Mouse (Mus musculus): ENCODE measurements at regions not wholly inside any gene's neighbourhood (a gene's known extent, or its start where the extent isn't known, plus 50 kb on each side); places are given as distances from the start of the nearest gene placed in this dataset.

DNA sequence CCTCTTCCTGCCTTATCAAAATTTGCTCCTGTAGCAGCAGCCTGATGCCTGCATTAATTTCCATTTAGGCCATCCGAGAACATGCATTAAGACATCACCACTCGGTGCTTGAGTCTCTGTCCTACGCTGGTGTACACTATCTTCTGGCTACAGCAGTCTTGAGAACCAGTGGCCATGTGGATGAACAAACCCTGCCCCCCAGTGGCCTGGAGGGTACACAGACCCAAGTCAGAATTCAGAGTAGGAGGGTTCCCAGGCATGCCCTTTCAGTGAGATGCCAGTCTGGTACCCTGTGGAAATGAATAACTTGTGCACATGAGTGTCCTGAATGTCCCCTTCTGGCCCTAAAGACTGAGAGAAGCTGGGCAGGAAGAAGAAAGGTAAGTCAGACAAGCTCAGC is 50.4 kb upstream of the Gadl1 start:
- H3K27me3 ChIP-seq (ENCODE audit: control insufficient read depth, insufficient read depth, low read length) = no peaks in the 10 kb centered on the region
- DNase-seq = peak; percentile 17
- no peak overlapping the region for H3K4me3 ChIP-seq (ENCODE audit: control insufficient read depth, insufficient read depth, low read length)
- H3K4me1 ChIP-seq (replicated peaks; ENCODE audit: control insufficient read depth, insufficient read depth, low read length) = no peaks in the 10 kb centered on the region
- no peaks in the 10 kb centered on the region for H3K36me3 ChIP-seq (ENCODE audit: control insufficient read depth, insufficient read depth, low read length)
- H3K27ac ChIP-seq (ENCODE audit: control insufficient read depth, insufficient read depth, low read length) = no peak overlapping the region
- 89% methylated on average over 3 of the region's 3 CpGs for WGBS
- TF ChIP-seq CTCF (IDR thresholded peaks at IDR 0.05; ENCODE audit: borderline replicate concordance, control insufficient read depth, extremely low read depth, insufficient read depth, low read length, poor library complexity) = no peak
- no peak for TF ChIP-seq POLR2A (IDR thresholded peaks at IDR 0.05; ENCODE audit: control insufficient read depth, extremely low read depth, insufficient read depth, low read length, poor library complexity)
